Mouse (Mus musculus) layer of hippocampus, postnatal 14 days (tissue): ENCODE data around the gene Elovl7. TPM values are rescaled to one million over a fixed set of nuclear protein-coding genes. Genes with fewer than 3 reads are reported as not detected.

Experiments
- DNase-seq, 2 experiments: peaks; one replicate each; pipeline ENCODE4 v3.0.0; 2021 to 2022; ENCODE audit warnings: low spot score in 2 of 2, mixed read lengths in 1 of 2
- total RNA-seq, 2 experiments: library from RNA; stranded (reverse); gene quantifications; 2 replicates each; pipeline ENCODE4 v1.2.3; 2021

Elovl7 gene
- total RNA-seq, 2 experiments from 2014 or later = 13.9 to 14.8 TPM

DNA sequence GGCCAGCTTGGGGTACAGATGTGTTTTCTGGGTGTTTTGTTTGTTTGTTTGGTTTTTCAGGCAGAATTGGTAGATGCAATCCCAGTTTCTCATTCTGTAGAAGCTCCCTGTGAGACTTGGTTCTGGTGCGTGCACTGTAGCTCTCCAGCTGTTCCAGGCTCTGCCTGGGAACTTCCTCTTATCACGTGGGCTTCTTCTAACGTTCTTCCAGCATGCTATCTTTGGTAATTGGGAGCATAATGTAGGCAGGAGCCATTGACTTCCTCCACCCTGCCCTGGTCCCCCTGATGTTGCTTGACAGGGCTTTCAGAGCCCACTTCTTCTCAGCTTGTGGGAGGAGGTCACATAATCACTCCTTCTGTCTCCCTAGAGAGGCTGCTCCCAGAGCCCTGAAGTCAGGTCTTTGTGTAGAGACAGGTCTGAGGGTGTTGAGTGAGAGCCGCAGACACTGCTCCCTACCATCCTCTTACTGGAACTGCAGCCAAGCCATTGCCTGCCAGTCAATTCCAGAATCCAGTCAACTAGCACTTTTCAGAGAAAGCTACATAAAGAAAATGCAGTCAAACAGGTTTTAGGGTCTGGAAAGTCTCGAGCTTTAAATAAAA is 86.2 kb downstream of the Elovl7 start:
- no peak for DNase-seq

DNA sequence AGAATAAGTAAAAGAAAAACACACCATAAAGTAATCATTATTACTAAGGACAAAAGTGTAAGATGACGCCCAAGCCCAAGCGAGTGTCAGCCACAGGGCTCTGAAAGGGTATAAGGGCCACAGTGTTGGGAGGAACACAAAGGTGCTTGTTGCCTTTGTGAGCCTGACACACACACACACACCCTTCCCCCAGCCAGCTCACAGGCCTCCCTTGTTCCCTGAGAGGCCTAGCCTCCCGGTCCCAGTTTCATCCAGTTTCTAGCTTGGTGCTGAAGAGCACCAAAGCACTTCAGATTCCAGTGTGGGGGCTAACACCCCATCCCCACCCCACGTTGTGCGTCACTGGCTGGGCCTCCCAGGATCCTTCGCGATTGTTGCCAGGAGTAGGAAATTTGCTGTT is 87.2 kb downstream of the Elovl7 start:
- peak in 1 of 2 experiments; percentile 36 for DNase-seq

DNA sequence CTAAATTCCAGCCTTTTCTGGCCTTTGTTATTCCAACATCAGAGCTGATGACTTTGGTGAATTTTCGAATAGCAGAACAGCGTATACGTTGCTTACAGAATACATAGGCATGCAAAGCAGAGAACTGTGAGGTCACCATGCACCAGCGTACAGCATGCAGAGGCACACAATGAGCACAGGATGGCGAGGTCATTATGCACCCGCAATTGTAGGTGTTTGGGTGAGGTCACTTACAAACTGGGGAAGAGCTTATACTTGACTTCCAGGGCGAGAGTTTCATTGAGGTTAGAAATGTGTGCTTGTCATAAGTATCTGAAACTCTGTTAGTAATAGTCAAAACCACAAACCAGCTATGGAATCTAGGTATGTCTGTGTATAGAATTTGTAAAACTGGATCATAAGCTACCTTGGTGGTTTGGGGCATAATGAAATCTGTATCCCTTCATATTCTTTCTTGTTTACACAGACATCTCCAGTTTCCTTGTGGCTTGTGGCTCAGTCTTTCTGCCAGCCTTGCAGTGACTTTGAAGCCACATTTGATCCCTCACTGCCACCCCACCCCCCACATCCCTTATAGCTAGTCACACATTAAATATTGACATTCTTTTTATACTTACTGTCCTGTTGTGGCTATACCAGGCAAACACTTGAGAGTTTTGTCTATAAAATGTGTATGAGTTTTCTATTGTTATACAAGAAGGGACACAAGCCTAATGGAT is 88.9 kb downstream of the Elovl7 start:
- no peak for DNase-seq

DNA sequence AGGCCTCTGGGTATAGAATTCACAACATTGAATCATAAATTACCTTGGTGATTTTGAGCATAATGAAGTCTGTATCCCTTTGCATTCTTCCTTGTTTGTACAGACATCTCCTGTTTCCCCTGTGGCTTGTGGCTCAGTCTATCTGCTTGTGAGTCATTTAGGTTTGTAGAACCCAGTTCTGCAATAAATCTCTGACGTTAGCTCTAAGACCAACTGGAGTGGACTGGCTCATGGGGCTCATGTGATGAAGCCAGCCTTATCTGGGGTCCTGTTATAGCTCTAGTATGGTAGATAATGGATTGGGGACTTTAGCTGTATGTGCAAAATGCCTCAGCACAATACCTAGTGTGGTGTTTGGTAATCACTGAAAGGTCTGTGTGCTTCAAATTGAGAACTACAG is 89.6 kb downstream of the Elovl7 start:
- DNase-seq = no peak

DNA sequence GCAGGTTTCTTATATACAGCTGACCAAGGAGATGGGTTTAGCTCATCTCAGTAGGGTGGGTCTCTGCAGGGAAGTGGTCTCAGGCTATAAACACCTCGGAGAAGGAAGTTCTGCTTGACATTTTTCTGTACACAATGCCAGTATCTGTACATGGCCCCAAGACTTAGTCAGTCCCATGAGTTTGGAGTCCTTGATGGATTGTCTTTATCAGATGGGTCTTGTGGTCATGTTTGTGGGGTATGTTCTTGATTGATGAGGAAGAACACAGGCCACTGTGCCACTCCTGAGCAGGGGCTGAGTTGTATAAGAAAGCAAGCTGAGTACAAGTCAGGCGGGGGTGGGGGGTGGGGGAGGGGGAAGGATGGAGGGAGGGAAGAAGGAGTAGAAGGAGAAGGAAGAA is 90.5 kb downstream of the Elovl7 start:
- no peak for DNase-seq

DNA sequence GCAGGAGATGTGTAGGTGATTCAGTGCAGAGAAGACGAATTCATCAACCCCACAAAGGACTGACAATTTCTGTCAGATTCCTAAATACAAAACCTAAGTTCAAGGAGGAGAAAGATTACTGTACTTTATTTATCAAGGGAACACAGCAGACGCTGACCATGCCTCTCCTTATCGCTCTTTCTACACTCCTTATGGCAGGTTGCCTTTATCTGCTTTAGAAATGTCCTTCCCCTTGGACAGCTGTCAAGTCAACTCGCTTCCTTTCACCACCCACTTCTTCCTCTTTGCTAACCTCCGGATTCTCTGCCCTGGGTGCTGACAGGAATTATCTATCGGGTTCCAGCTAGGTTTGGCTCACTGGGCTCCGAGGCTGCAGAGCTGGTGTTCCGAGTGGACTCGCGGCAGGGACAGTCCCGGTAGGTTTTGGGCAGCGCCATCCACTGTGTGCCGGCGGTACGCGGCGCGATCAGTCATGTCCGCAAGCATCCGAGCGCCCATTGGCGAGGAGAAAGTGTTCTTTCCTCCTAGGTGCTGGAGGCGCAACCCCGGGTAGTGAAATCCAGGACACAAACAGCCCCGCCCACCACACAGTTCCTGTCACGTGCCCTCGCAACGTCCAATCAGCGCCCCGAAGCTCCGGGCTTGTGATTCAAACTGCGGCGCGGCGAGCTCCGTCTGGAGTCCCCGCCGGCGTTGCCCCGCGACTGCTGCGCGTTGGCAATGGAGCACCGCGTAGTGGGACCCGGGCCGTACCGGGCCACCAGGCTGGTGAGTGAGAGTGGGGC is 101.7 kb downstream of the Elovl7 start, which contains the start of gene Depdc1b:
Gene Depdc1b (plus strand): TSS at position 631 of the 785 bp plus-strand sequence.
- DNase-seq = peak; percentile 89 to 94

DNA sequence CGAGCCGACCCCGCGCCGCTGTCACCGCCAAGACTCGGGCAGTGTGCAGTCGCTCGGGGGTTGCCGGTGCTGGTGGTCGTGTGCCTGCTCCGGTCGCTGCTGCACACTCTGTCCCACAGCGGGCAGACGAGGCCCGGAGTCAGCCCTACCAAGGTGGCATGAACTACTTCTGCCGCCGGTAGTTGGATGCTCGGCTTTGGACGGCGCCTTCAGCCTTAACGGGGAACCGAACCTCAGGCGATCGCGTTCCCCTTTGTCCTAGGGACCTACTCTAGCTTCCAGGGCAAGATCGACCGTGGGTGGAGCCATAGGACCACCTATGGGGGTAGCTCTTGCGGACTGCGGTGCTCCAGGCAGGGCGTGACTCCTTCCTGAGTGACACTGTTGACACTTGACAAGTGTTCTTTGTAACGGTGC is 102.3 kb downstream of the Elovl7 start:
- no peak for DNase-seq

DNA sequence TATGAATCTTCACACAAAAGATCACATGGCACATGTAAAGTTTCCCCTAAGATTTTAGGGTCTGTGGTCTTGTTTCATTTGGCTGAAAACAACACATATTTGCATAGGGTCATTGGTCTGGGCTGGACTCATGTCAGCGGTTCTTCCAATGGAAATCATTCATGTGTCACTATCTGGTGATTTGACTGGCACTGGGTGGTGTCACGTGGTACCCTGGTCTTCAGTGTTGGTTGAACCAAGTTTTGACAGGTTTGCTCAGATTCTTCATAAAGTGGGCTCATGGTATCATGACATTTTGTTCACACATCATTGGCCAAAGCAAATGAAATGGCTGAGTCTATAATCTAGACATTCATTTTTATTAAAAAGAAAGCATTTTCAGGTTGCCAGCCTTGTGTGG is 103.2 kb downstream of the Elovl7 start:
- DNase-seq = no peak

DNA sequence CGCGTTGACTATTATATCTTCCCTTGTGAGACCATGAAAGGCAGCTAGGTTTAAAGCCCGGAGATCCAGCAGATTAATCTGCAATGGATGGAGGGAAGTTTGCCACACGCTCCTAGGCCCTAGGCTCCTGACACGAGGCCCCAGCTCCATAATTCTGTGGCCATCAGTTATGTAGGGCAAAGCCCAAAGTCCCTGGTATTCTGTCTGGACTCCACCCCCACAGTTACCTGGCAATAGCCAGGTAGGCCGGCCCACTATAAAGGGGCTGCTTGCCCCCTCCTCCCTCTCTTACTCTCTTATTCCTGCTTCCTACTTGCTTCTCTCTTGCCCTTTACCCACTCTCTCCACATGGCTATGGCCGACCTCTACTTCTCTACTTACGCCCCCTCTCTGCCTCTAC is 104.8 kb downstream of the Elovl7 start:
- no peak for DNase-seq

DNA sequence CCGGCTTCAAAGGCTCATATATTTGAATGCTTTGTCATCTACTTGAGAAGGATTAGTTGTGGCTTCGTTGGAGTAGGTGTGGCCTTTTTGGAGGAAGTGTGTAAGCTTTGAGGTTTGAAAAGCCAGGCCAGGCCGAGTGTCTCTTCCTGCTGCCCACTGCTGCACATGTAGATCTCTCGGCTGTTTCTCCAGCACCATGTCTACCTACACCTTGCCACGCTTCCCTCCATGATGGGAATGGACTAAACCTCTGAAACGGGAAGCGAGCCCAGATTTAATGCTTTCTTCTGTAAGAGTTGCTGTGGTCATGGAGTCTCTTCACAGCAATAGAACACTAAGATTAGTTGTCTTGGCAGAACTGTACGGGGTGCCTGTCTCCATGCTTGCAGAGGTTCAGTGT is 106.0 kb downstream of the Elovl7 start:
- DNase-seq = no peak

DNA sequence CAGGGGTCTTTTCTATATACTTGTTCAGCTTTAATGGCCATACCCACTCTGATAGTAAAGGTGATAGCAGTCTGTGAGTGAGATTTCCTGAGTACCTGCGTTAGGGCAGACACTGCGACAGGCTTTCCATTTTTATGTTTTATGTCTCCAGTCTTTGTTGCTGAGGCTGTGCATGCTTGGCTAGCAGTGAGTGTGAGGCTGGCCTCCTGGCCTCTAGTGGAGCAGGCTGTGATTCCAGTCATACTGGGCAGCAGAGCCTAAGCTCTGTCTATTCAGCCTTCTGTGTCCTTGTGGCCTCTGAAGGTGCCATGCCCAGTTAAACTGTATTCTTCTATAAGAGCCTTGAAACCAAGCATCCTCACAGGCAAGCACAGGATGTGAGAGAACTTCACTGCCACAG is 108.3 kb downstream of the Elovl7 start:
- DNase-seq = no peak

DNA sequence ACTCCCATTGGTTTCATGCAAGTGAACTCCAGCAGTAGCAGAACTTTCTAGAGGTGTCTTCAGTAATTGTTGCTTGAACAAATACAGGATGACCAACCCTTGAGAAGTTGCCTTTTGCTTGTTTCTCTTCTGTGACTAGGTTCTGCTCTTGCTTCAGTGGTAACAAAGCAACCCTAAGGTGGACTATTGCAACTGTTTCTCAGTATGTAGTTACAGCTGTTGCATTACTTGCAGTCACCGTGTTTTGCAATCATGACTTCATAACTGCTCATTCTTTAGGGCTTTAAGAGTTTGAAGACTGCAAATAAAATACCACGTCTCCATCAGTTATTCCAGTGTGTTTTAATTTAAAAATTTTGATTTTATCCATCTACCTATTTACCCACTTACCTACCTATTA is 109.1 kb downstream of the Elovl7 start:
- no peak for DNase-seq

DNA sequence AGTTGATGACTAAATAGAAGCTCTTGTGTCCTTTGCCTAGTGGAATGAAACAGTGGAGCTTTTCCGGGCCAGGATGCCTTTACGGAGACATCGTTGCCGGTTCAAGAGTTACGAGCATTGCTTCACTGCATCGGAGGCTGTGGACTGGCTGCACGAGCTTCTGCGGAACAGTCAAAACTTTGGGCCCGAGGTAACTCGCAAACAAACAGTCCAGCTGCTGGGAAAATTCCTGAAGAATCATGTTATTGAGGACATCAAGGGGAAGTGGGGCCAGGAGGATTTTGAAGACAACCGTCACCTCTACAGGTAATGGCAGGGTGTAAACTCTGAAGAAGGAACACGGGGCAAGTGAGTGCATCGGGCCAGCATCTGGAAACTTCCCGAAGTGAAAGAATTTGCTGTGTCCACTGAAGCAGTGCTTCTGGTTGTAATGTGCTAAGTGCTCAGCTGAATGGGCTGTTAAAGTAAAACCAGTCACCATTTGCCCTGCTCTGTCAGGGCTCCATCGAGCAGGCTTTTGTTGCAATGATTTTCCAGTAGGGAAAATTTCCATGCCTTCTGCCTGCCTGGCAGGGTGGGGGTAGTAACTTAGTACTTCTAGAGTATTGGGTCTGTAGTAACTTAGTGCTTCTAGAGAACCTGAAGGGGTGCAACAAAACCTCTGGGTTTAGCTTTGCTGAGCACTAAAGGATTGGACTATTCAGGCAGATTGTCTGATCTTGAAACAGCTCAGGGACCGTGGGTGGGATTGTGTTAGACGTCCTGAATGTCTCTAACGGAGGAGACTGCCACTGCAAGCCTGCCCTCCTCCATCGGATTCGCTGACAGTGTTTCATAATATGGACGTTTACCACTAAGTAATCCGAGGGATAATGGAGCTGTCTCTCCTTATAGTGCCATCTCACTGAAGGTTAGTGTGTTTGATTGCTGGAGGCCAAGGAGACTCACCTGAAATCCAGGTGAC is 109.9 kb downstream of the Elovl7 start:
- DNase-seq = no peak

DNA sequence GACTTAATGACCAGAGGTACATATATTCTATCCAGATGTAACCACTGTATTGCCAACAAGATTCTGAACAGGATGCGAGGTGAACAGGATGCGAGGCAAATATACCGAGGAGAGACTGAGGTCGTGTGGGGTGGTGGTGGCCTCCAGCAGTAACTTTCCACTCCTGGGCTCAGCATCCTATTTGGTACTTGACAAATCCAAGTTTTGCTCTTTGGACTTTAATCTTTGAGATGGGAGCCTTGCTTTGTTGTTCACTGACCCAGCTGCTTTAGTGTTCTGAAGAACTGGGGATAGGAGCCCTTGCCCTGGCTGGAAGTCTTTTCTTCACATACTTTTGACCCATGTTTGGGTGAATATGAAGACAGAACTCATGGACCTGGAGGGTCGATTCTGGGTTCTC is 111.7 kb downstream of the Elovl7 start:
- no peak for DNase-seq

DNA sequence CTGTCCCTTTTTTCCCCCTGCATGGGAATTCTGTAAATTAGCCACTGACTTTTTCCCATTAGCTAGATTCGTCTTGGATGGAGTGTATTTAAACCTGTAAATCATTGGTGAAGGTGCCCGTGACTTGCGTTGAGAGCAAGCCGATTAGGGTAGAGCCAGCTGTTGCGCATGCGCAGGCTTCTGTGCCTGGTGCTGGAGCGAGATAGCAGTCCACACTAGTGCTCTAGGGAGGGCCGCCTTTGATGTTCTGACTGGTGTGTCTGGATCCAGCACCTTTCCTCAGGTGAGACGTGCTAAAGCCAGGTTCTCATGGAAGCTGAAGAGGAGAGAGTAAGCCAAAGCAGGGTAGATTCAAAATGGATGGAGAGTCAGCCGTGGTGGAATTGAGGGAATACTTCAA is 112.1 kb downstream of the Elovl7 start:
- DNase-seq = no peak

DNA sequence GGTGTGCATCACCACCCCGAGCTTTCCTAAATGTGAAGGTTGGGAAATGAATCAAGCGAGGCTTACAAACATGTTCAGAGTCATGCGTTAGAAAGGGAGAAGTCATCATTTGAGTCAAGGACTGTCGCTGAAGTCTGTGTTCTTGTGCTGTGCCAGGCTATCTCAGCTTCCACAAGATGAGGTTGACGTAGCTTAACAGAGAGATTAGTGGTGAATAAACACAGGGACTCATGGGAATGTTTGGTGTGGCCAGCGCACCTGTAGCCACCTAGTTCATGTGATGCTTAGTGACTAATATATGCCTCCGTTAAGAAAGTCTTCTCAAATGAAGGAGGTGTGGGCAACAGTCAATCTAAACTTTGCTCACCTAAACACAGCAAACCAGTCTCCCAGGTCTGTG is 112.8 kb downstream of the Elovl7 start:
- DNase-seq = no peak

DNA sequence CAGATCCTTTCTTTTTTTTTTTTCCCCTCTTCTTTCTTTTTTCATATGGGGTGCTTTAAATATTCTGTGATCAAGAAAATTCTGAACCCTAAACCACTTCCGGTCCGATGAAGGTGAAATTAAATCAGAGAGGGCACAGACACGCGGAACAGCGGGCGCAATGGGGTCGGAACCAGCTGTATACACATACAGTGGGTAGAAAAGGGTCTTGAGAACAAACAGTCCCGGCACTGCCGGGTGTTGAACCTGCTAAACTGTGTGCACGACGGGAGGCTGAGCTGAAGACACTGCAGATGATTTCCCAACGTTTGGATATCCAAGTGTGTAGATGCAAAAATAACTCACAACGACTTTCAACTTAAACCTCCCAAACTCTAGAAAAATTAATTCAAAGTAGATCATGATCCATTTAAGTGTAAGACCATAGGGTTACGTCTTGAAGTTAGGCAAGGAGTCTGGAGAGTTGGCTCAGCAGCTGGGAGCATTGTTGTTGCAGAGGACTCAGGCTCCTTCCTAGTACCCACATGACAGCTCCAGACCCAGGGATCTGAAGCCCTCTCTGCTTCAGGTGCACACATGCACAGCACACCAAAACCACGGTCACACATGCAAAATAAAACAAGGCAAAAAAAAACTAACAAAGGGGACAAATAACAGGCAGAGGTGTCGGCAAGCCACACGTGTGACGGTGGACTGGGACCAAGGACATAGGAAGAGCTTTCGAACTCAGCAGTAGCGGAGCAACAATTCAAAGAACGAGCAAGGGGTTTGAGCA is 114.4 kb downstream of the Elovl7 start:
- no peak for DNase-seq

DNA sequence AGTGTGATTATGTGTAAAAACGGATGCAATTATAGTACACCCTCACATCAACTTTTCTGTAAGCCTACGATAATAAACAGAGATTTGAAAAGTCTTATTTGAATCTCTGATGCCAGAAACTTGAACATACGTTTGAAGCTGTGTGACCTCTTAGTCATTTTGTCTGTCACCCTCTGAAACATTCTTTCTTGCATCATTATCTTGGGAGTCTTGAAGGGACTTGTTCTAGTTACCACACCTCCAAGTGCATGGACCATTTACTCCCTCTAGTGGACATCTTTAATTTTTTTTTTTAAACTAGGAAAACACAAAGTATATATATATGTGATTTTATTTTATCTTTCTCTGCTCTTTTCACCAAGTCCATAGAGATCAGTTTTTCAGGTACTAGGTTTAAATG is 115.5 kb downstream of the Elovl7 start:
- peak in 1 of 2 experiments; percentile 26 for DNase-seq
